Comparison of ENCODE assay signal across 27 mouse cellular contexts in the genomic region with DNA sequence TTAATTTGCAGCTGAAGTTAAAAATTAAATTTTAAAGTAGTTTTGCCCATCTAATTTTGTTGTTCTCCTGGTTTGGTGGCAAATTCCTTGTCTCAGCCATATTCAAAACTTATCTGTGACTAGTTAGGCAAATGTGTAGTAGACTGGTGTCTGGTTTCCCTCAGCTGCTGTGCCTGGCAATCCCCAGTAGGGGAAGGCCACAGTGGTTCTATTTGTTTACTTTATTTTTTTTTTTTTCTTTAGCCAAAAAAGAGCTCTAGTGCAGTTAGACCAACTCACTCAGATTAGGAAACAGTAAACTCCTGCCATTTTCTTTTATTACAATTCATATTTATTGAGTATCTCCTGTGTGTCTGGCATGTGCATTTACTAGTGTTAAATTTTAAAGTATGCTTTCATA. TPM values are rescaled to one million over a fixed set of nuclear protein-coding genes. Genes with fewer than 3 reads are reported as not detected.
DNase-seq lines count a peak whose midpoint lies in the region; ATAC-seq and TF ChIP-seq lines count a peak whose summit lies in the region.
"Had no signal": no experiment of that assay in that cellular context is flagged by ENCODE, and none has a peak within 500 bp of the region (broad histone marks: within the 10 kb centered on the region; RNA-seq: fewer than 3 reads in every experiment).

No protein-coding gene starts in this region.

- H3K9me3 ChIP-seq in embryonic facial prominence, embryonic 11.5 days (replicated peaks; ENCODE audit: control insufficient read depth, low read length) = no peaks in the 10 kb centered on the region
- H3K9me3 ChIP-seq in hindbrain, embryonic 11.5 days (ENCODE audit: control insufficient read depth, low read length) = no peaks in the 10 kb centered on the region
- H3K9me3 ChIP-seq: embryonic facial prominence, embryonic 15.5 days; forebrain, embryonic 15.5 days; heart, embryonic 12.5 days; hindbrain, embryonic 10.5 days; kidney, embryonic 15.5 days; limb, embryonic 10.5 days; midbrain, embryonic 15.5 days; neural tube, embryonic 13.5 days had no signal

- H3K4me3 ChIP-seq in left cerebral cortex, adult 2 months = no peak overlapping the region
- no peak overlapping the region for H3K4me3 ChIP-seq in embryonic facial prominence, embryonic 11.5 days (ENCODE audit: low read depth, low read length)
- H3K4me3 ChIP-seq in hindbrain, embryonic 11.5 days (ENCODE audit: low read depth, low read length) = no peak overlapping the region
- H3K4me3 ChIP-seq: embryonic facial prominence, embryonic 15.5 days; forebrain, embryonic 15.5 days; heart, embryonic 12.5 days; hindbrain, embryonic 10.5 days; kidney, embryonic 15.5 days; limb, embryonic 10.5 days; midbrain, embryonic 15.5 days; myocyte; neural tube, embryonic 13.5 days had no signal

- intact Hi-C loops in left cerebral cortex, adult 2 months (cut with DNase I) = no loop called here
- intact Hi-C loops in left cerebral cortex, postnatal 25 days (cut with DNase I) = loop anchor here (5.0 kb wide), 1 partner anchor 35 kb away; no protein-coding TSS in a partner anchor

- H3K4me2 ChIP-seq in embryonic facial prominence, embryonic 11.5 days (ENCODE audit: low read depth, low read length) = no peak overlapping the region
- no peak overlapping the region for H3K4me2 ChIP-seq in hindbrain, embryonic 11.5 days (replicated peaks; ENCODE audit: low read depth, low read length)
- H3K4me2 ChIP-seq: embryonic facial prominence, embryonic 15.5 days; forebrain, embryonic 15.5 days; heart, embryonic 12.5 days; kidney, embryonic 15.5 days; midbrain, embryonic 15.5 days; neural tube, embryonic 13.5 days had no signal

- ATAC-seq in embryonic facial prominence, embryonic 11.5 days (replicated peaks; ENCODE audit: insufficient number of reproducible peaks, low FRiP score, low TSS enrichment, low read depth) = no peak
- ATAC-seq in hindbrain, embryonic 11.5 days (ENCODE audit: low FRiP score) = no peak
- ATAC-seq: forebrain, embryonic 15.5 days; liver, postnatal 0 days; midbrain, embryonic 15.5 days had no signal

- no peaks in the 10 kb centered on the region for H3K27me3 ChIP-seq in embryonic facial prominence, embryonic 11.5 days (ENCODE audit: control insufficient read depth, insufficient read depth, low read length)
- H3K27me3 ChIP-seq in hindbrain, embryonic 11.5 days (ENCODE audit: control insufficient read depth, insufficient read depth, low read length) = no peaks in the 10 kb centered on the region
- H3K27me3 ChIP-seq: embryonic facial prominence, embryonic 15.5 days; forebrain, embryonic 15.5 days; heart, embryonic 12.5 days; kidney, embryonic 15.5 days; midbrain, embryonic 15.5 days; neural tube, embryonic 13.5 days had no signal

- TF ChIP-seq CTCF in left cerebral cortex, adult 2 months (IDR thresholded peaks at IDR 0.05) = peak; percentile 32

- H3K9ac ChIP-seq in embryonic facial prominence, embryonic 11.5 days (replicated peaks; ENCODE audit: low read length) = no peak overlapping the region
- no peak overlapping the region for H3K9ac ChIP-seq in hindbrain, embryonic 11.5 days (ENCODE audit: low read depth, low read length)
- H3K9ac ChIP-seq: embryonic facial prominence, embryonic 15.5 days; forebrain, embryonic 15.5 days; heart, embryonic 12.5 days; kidney, embryonic 15.5 days; liver, postnatal 0 days; midbrain, embryonic 15.5 days; neural tube, embryonic 13.5 days had no signal

- no peaks in the 10 kb centered on the region for H3K4me1 ChIP-seq in embryonic facial prominence, embryonic 11.5 days (ENCODE audit: control insufficient read depth, insufficient read depth, low read length)
- H3K4me1 ChIP-seq in hindbrain, embryonic 11.5 days (replicated peaks; ENCODE audit: control insufficient read depth, insufficient read depth, low read length) = no peaks in the 10 kb centered on the region
- H3K4me1 ChIP-seq: embryonic facial prominence, embryonic 15.5 days; forebrain, embryonic 15.5 days; hindbrain, embryonic 10.5 days; kidney, embryonic 15.5 days; limb, embryonic 10.5 days; midbrain, embryonic 15.5 days; neural tube, embryonic 13.5 days had no signal

- peak; percentile 15 for DNase-seq in heart, adult 11 months
- no peak for DNase-seq in heart, adult 8-10 months (ENCODE audit: low spot score)
- DNase-seq in left cerebral cortex, adult 2 months (ENCODE audit: extremely low spot score in 1 of 2, low spot score in 2 of 2) = no peak
- no peak for DNase-seq in left cerebral cortex, postnatal 25 days (ENCODE audit: low spot score in 2 of 2)
- peak; percentile 23 for DNase-seq in A20 (ENCODE audit: low read depth, low spot score)
- DNase-seq in embryonic facial prominence, embryonic 11.5 days (ENCODE audit: low spot score) = peak; percentile 11
- no peak for DNase-seq in spleen, adult 18-20 months
- DNase-seq in hindbrain, embryonic 11.5 days (ENCODE audit: low spot score) = no peak
- DNase-seq: adrenal gland, postnatal 14 days; B cell, adult 2 months; cerebellum, adult 9-10 months; gastrocnemius, postnatal 10 days; heart, postnatal 10 days; kidney, postnatal 4 days; liver; liver, postnatal 0 days; thymus, postnatal 36 days had no signal

- no peaks in the 10 kb centered on the region for H3K36me3 ChIP-seq in embryonic facial prominence, embryonic 11.5 days (replicated peaks; ENCODE audit: control insufficient read depth, insufficient read depth, low read depth, low read length)
- no peaks in the 10 kb centered on the region for H3K36me3 ChIP-seq in hindbrain, embryonic 11.5 days (ENCODE audit: control insufficient read depth, insufficient read depth, low read length)

- no peak overlapping the region for H3K27ac ChIP-seq in left cerebral cortex, adult 2 months
- H3K27ac ChIP-seq in embryonic facial prominence, embryonic 11.5 days (replicated peaks; ENCODE audit: low read depth, low read length) = no peak overlapping the region
- no peak overlapping the region for H3K27ac ChIP-seq in hindbrain, embryonic 11.5 days (ENCODE audit: low read depth, low read length)
- H3K27ac ChIP-seq: embryonic facial prominence, embryonic 15.5 days; forebrain, embryonic 15.5 days; hindbrain, embryonic 10.5 days; kidney, embryonic 15.5 days; limb, embryonic 10.5 days; macrophage; midbrain, embryonic 15.5 days; neural tube, embryonic 13.5 days had no signal

RNA-seq across cellular contexts. Expression of gene Pgm3, which starts 49.3 kb away (rescaled TPM):
- total RNA-seq in heart, adult 8-10 months (2022) = 1 to 10 TPM; 5.9 to 8.5 (median 7.0) TPM
- 10 to 100 TPM; 16.5 to 17.7 TPM for total RNA-seq in left cerebral cortex, adult 2 months (2021)
- 10 to 100 TPM; 16.6 to 19.5 TPM for total RNA-seq in left cerebral cortex, postnatal 25 days (2021)
- polyA plus RNA-seq in embryonic facial prominence, embryonic 11.5 days (2014; fragmentation: Nextera tagmentation; extraction: Ambion mirVana) = 33.0 and 35.0 TPM in 2 replicates
- 43.6 and 49.8 TPM in 2 replicates for polyA plus RNA-seq in hindbrain, embryonic 11.5 days (2014; fragmentation: Nextera tagmentation; extraction: Ambion mirVana)

RNA-seq across cellular contexts. Expression of gene Rwdd2a, which starts 49.5 kb away (rescaled TPM):
- under 1 TPM; 0.57 to 0.97 (median 0.64) TPM for total RNA-seq in heart, adult 8-10 months (2022)
- 10 to 100 TPM; 24.0 to 25.5 TPM for total RNA-seq in left cerebral cortex, adult 2 months (2021)
- 10 to 100 TPM; 25.9 to 27.3 TPM for total RNA-seq in left cerebral cortex, postnatal 25 days (2021)
- polyA plus RNA-seq in embryonic facial prominence, embryonic 11.5 days (2014; fragmentation: Nextera tagmentation; extraction: Ambion mirVana) = 2.3 and 2.6 TPM in 2 replicates
- 4.4 and 5.0 TPM in 2 replicates for polyA plus RNA-seq in hindbrain, embryonic 11.5 days (2014; fragmentation: Nextera tagmentation; extraction: Ambion mirVana)

RNA-seq across cellular contexts. Expression of gene Dop1a, which starts 55.4 kb away (rescaled TPM):
- 10 to 100 TPM; 15.6 to 20.0 (median 18.1) TPM for total RNA-seq in heart, adult 8-10 months (2022)
- 10 to 100 TPM; 61.4 to 63.9 TPM for total RNA-seq in left cerebral cortex, adult 2 months (2021)
- total RNA-seq in left cerebral cortex, postnatal 25 days (2021) = 10 to 100 TPM; 56.8 to 59.8 TPM
- polyA plus RNA-seq in embryonic facial prominence, embryonic 11.5 days (2014; fragmentation: Nextera tagmentation; extraction: Ambion mirVana) = 10.6 and 13.3 TPM in 2 replicates
- polyA plus RNA-seq in hindbrain, embryonic 11.5 days (2014; fragmentation: Nextera tagmentation; extraction: Ambion mirVana) = 17.2 and 25.3 TPM in 2 replicates

RNA-seq across cellular contexts. Expression of gene Ube2cbp, which starts 57.6 kb away (rescaled TPM):
- 1 to 10 TPM; 1.8 to 2.5 (median 2.3) TPM for total RNA-seq in heart, adult 8-10 months (2022)
- 1 to 10 TPM; 4.2 to 5.2 TPM for total RNA-seq in left cerebral cortex, adult 2 months (2021)
- total RNA-seq in left cerebral cortex, postnatal 25 days (2021) = 1 to 10 TPM; 3.8 to 4.3 TPM
- polyA plus RNA-seq in embryonic facial prominence, embryonic 11.5 days (2014; fragmentation: Nextera tagmentation; extraction: Ambion mirVana) = 5.9 and 7.3 TPM in 2 replicates
- 6.1 and 8.1 TPM in 2 replicates for polyA plus RNA-seq in hindbrain, embryonic 11.5 days (2014; fragmentation: Nextera tagmentation; extraction: Ambion mirVana)
- polyA plus RNA-seq: macrophage had no signal

Comparison
In these comparisons a context has a peak if more than half of its experiments do, and no peak if none do; other contexts are left out.
1. DNase-seq: peak in heart, adult 11 months (single experiment), A20 (single experiment) and embryonic facial prominence, embryonic 11.5 days (single experiment); none in heart, adult 8-10 months (single experiment), left cerebral cortex, adult 2 months (0 of 2), left cerebral cortex, postnatal 25 days (0 of 2), spleen, adult 18-20 months (0 of 2) and hindbrain, embryonic 11.5 days (single experiment).
2. RNA of gene Rwdd2a, which starts 49.5 kb away (total RNA-seq): 25.9 to 27.3 TPM in left cerebral cortex, postnatal 25 days and 24.0 to 25.5 TPM in left cerebral cortex, adult 2 months; 0.57 to 0.97 TPM in heart, adult 8-10 months; every median in the first group is over 10 times any median in the second.